Mouse (Mus musculus) adrenal gland, adult 18-20 months (tissue): ENCODE data around the gene Insig2. TPM values are rescaled to one million over a fixed set of nuclear protein-coding genes. Genes with fewer than 3 reads are reported as not detected.

Experiments used
- DNase-seq, 2 experiments: peaks; one replicate each; pipeline ENCODE4 v3.0.0; 2021 to 2022; ENCODE audit warnings: low spot score in 2 of 2
- total RNA-seq, 2 experiments: library from RNA; stranded (reverse); gene quantifications; 1 replicate in 1 of 2; 2 replicates in 1 of 2; pipeline ENCODE4 v1.2.3; 2021

The Insig2 gene
- total RNA-seq, 2 experiments from 2014 or later = 49.3 to 61.4 TPM

- DNase-seq = peak; percentile 90 to 93
These were observed 4.8 kb downstream of the Insig2 start for GRCm38 (mm10) chr1:121327344-121328192.

- DNase-seq = no peak
These were observed 5.6 kb downstream of the Insig2 start for GRCm38 (mm10) chr1:121326591-121327343.

GRCm38 (mm10) chr1:121323501-121323900 is 8.9 kb downstream of the Insig2 start:
- DNase-seq = no peak

- no peak for DNase-seq
These were observed 17.5 kb downstream of the Insig2 start for GRCm38 (mm10) chr1:121314766-121315428.

GRCm38 (mm10) chr1:121313181-121313580 is 19.2 kb downstream of the Insig2 start:
- no peak for DNase-seq

- DNase-seq = no peak
These were observed 20.1 kb downstream of the Insig2 start for GRCm38 (mm10) chr1:121312326-121312725.

- DNase-seq = no peak
These were observed 35.6 kb downstream of the Insig2 start for GRCm38 (mm10) chr1:121296717-121297255.

GRCm38 (mm10) chr1:121293571-121293970 is 38.8 kb downstream of the Insig2 start:
- no peak for DNase-seq

- DNase-seq = no peak
These were observed 41.5 kb downstream of the Insig2 start for GRCm38 (mm10) chr1:121290841-121291240.

- no peak for DNase-seq
These were observed 42.0 kb downstream of the Insig2 start for GRCm38 (mm10) chr1:121290340-121290739.

- no peak for DNase-seq
These were observed 48.2 kb downstream of the Insig2 start for GRCm38 (mm10) chr1:121284197-121284596.

- peak in 1 of 2 experiments; percentile 13 for DNase-seq
These were observed 51.9 kb downstream of the Insig2 start for GRCm38 (mm10) chr1:121280501-121280900.

- DNase-seq = no peak
These were observed 54.0 kb downstream of the Insig2 start for GRCm38 (mm10) chr1:121278370-121278769.

GRCm38 (mm10) chr1:121277466-121277865 is 54.9 kb downstream of the Insig2 start:
- no peak for DNase-seq

GRCm38 (mm10) chr1:121275961-121276506 is 56.4 kb downstream of the Insig2 start:
- no peak for DNase-seq

GRCm38 (mm10) chr1:121260171-121260741 is 72.1 kb downstream of the Insig2 start:
- DNase-seq = no peak
